Mouse (Mus musculus) G1E (cell line): ENCODE data around the gene Adam30.

ENCODE experiments used
- CTCF ChIP-seq: IDR thresholded peaks from 2 replicates; pipeline ENCODE4 v1.5.1; 2012; ENCODE audit warnings: low read depth, low read length, inconsistent platforms, mixed read lengths
- GATA1 ChIP-seq: IDR thresholded peaks from 2 replicates; pipeline ENCODE4 v1.6.1; 2012; ENCODE audit warnings: borderline replicate concordance, low read length, inconsistent platforms, mixed read lengths
- GATA2 ChIP-seq: IDR thresholded peaks from 2 replicates; pipeline ENCODE4 v1.6.1; 2012; ENCODE audit warnings: low read depth, low read length, inconsistent platforms, borderline replicate concordance
- POLR2AphosphoS5 ChIP-seq: IDR thresholded peaks from 2 replicates; pipeline ENCODE4 v1.6.1; 2012; ENCODE audit warnings: low read depth, low read length, inconsistent platforms; ENCODE audit not compliant: insufficient replicate concordance
- TAL1 ChIP-seq: conservative IDR thresholded peaks from 2 replicates; pipeline ENCODE4 v1.6.1; 2012; ENCODE audit warnings: low read depth, low read length, inconsistent platforms, mixed read lengths

DNA sequence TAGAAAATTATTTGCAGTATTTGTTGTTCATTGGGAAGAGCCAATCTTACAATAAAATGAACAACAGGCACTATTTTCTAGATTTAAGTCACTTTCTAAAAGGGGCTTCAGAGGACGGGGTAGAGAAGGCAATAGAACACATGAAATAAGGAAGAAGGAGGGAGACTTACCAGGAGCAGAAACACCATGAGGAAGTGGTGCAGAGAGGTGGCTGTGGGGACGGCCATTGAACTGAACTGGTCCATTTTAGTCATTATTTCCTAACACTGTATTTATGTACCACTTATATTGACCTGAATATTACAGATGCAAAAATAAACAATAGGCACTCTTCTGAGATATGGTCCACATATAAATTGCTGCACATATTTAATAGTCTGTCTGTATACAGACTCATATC, 3.4 kb upstream of the Adam30 start:
- TF ChIP-seq TAL1 (no peak), CTCF (no peak), POLR2AphosphoS5 (no peak), GATA1 (no peak), GATA2 (no peak)
